Mouse (Mus musculus) brain, adult 10 weeks (tissue): Measurements from ENCODE around the gene Lgi4. TPM values are rescaled to one million over a fixed set of nuclear protein-coding genes. Genes with fewer than 3 reads are reported as not detected.

ENCODE experiments used
- polyA plus RNA-seq: library from polyadenylated mRNA; stranded (reverse); fragments of 350-450 nt; fragmentation: Illumina TruSeq; extraction: RNeasy Lipid Tissue Mini Kit (QIAGEN cat#74804); gene quantifications from one replicate; pipeline ENCODE4 v1.2.3, GENCODE M21; 2015; ENCODE audit warnings: low read depth, low replicate concordance

The Lgi4 gene
- polyA plus RNA-seq, result 27.6 TPM

DNA sequence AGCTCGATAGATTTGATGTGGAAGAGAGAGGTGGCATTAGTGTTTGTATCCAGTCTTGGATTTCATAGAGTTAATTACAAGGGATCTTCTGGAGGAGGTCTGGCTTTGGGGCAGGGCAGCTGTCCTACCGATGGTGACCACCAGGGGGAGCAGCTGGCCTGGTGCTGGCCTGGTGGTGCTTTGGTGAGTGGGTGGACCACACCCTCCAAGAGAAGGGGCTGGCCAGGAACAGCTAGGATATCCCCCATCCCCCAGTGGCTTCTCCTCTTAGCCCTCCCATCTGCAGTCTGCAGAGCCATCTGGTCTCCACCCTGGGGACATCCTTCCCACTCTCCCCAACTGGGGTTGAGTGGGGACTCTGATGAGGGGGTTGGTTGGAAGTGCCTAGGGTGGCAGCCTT is at the start of gene Lgi4:
Lgi4 (plus strand) TSS at position 235 of the 400 bp plus-strand sequence.

DNA sequence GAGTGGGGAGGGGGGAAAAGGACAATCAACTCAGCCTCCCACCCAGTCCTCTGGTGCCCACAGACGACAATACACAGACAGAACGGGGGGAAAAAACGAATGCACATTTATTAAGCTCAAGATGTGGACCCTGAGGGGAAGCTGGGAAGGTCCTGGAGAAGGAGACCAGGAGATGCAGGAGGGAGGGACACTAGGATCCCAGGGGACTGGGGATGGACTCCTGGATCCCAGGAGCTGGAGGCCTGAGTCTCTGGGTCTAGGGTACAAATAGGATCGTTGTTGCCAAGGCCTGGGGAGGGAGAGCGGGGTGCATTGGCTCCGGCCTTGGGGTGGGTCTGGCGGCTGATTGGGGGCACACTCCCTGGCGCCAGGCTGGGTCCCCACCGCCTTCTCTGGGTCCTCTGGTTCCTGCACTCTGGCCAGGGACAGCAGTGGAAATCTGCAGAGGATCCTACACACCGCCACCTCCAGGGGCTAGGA is 16.7 kb upstream of the Lgi4 start, which contains the start of gene Fxyd5:
Fxyd5 (minus strand) TSS at position 51 of the 480 bp plus-strand sequence.

DNA sequence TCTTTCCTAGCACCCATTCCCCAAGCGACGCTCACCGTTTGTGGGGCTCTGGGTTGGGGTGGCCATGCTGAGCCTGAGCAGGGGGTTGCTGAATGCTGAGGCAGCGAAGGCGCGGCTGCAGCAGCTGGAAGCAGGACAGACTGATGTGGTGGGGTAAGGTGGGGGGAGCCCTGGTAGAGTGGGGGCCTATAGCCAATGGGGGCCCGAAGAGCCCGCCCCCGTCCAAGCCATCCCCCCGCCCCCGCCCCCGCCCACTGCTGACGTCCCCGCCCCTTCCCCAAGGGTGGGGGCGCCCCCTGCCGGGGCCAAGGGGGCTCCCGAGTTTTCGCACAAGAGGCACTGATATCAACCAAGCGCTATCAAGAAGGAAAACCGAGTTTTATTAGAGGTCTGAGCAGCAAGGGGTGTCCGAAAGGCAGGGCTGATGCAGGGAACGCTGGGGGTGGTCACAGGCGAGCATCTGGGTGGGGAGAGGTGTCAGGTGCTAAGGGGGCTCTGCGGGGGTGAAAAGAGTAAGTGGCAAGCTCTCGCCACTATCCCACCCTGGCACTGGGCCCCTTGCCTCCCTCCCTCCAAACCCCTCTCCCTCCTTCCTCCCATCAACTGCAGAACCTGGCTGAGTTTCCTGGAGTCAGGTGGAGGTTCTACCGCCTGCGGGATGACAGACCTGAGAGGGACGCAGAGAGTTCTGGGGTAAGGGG is 7.7 kb upstream of the Lgi4 start, which contains the start of gene Fxyd7:
Fxyd7 (minus strand) TSS at position 147 of the 701 bp plus-strand sequence.

DNA sequence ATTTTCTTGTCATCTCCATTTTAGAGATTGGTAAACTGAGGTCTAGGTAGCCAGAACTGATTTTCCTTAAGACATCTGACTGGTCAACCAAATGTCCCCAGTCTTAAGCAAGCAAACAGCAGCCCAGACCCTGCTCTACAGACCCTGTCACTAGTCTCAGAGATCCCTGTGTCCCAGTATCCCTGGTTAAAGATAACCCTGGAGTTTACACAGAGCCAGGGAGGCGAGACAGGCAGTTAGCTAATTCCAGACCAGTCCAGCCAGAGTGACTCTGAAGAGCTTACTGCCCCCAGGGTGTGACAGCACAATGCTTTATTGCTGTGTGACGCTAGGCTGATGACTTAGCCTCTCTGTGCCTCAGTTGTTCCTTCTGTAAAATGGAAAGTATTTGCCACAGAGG is 2.1 kb upstream of the Lgi4 start, which contains the start of gene Fxyd1:
Fxyd1 (minus strand) TSS at position 129 of the 400 bp plus-strand sequence.

DNA sequence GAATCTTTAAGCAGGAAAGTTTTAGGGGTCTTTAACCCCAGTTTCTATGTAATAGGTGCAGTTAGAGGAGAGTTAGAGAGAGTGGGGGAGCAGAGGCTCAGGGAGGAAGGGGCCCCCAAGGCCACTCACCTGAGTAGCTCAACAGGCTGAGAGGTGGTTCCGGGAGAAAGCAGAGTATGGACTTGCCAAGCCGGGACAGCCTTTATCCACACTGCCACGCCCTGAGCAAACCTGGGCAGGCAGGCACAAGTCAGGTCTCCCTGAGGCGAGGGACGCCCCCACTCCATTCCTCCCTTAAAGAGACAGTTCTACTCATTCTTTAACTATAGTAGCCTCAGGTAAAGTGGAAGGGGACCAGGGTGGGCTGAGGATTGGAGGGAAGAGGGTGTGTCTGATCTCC is 17.4 kb downstream of the Lgi4 start, which contains the start of gene Fxyd3:
Fxyd3 (minus strand) TSS at position 213 of the 400 bp plus-strand sequence.

DNA sequence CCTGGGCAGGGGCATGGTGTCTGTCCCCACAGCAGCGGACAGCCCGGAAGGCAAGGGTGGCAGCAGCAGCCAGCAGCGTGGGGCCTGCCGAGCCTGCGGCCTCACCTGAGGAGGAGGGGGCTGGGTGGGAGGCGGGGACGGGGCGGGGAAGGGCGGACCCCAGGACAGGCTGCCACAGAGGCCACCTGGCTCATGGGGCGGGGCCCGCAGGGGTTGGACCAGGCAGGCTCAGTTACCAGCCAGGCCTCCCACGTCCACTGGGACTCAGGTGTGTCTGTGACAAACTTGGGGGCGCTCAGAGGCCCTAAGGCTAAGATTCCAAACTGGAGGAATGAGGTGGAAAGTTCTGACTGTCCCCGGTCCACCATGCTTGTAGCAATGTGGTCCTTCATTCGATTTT is 56.0 kb downstream of the Lgi4 start, which contains the start of gene Hpn:
Hpn (minus strand) TSS at position 109 of the 400 bp plus-strand sequence.

Other genes starting within 250 kb of the Lgi4 start
- gene Ffar2, start 235.6 kb upstream of the Lgi4 start, polyA plus RNA-seq, result not detected
- not detected for gene Ffar3, start 203.2 kb upstream of the Lgi4 start, polyA plus RNA-seq
- not detected for gene Ffar1, start 197.8 kb upstream of the Lgi4 start, polyA plus RNA-seq
- gene Cd22, start 179.0 kb upstream of the Lgi4 start, polyA plus RNA-seq, result 0.55 TPM
- gene Mag, start 144.5 kb upstream of the Lgi4 start, polyA plus RNA-seq, result 324 TPM
- gene Hamp2, start 134.7 kb upstream of the Lgi4 start, polyA plus RNA-seq, result not detected
- not detected for gene Hamp, start 115.3 kb upstream of the Lgi4 start, polyA plus RNA-seq
- gene Usf2, start 102.5 kb upstream of the Lgi4 start, polyA plus RNA-seq, result 193 TPM
- gene Lsr, start 85.9 kb upstream of the Lgi4 start, polyA plus RNA-seq, result 8.0 TPM
- gene Fam187b, start 85.6 kb upstream of the Lgi4 start, polyA plus RNA-seq, result not detected
- gene Fxyd5, start 16.9 kb upstream of the Lgi4 start, polyA plus RNA-seq, result 51.2 TPM
- 169 TPM for gene Fxyd7, start 7.9 kb upstream of the Lgi4 start, polyA plus RNA-seq
- 148 TPM for gene Fxyd1, start 2.1 kb upstream of the Lgi4 start, polyA plus RNA-seq
- gene Fxyd3, start 17.4 kb downstream of the Lgi4 start, polyA plus RNA-seq, result not detected
- gene Hpn, start 55.9 kb downstream of the Lgi4 start, polyA plus RNA-seq, result 2.6 TPM
- gene Scn1b, start 67.7 kb downstream of the Lgi4 start, polyA plus RNA-seq, result 542 TPM
- gene Gramd1a, start 96.6 kb downstream of the Lgi4 start, polyA plus RNA-seq, result 112 TPM
- not detected for gene Scgb2b2, start 231.2 kb downstream of the Lgi4 start, polyA plus RNA-seq
- gene Scgb1b2, start 232.5 kb downstream of the Lgi4 start, polyA plus RNA-seq, result not detected